Mouse (Mus musculus): Measurements from ENCODE around the gene Sergef.
"Not testable (repeated sequence)": the region's sequence is repeated elsewhere in the genome, so short reads cannot be mapped to it uniquely, and the experiment has no call there.

Sergef gene

GRCm38 (mm10) chr7:46639692-46640031 lies at the start of gene Sergef:
Gene Sergef (minus strand): TSS chr7:46639807.
- DNase-seq (ENCODE audit: low spot score), result peak; percentile 92

GRCm38 (mm10) chr7:46686827-46687226 lies 47.2 kb upstream of the Sergef start:
- DNase-seq (ENCODE audit: low spot score), result no peak

- DNase-seq (ENCODE audit: low spot score), result peak; percentile 54
Measured at GRCm38 (mm10) chr7:46680732-46681131, 41.1 kb upstream of the Sergef start.

- DNase-seq (ENCODE audit: low spot score), result not testable (repeated sequence)
Measured at GRCm38 (mm10) chr7:46679044-46679443, 39.4 kb upstream of the Sergef start.

- DNase-seq (ENCODE audit: low spot score), result no peak
Measured at GRCm38 (mm10) chr7:46678417-46678816, 38.8 kb upstream of the Sergef start.

GRCm38 (mm10) chr7:46676808-46677360 lies 37.3 kb upstream of the Sergef start:
- no peak for DNase-seq (ENCODE audit: low spot score)

- DNase-seq (ENCODE audit: low spot score), result no peak
Measured at GRCm38 (mm10) chr7:46675886-46676285, 36.3 kb upstream of the Sergef start.

- DNase-seq (ENCODE audit: low spot score), result no peak
Measured at GRCm38 (mm10) chr7:46675061-46675460, 35.5 kb upstream of the Sergef start.

GRCm38 (mm10) chr7:46672160-46672672 lies 32.6 kb upstream of the Sergef start, which contains the start of gene Tph1:
Gene Tph1 (minus strand): TSS chr7:46672537.
- no peak for DNase-seq (ENCODE audit: low spot score)

- peak; percentile 51 for DNase-seq (ENCODE audit: low spot score)
Measured at GRCm38 (mm10) chr7:46667256-46667655, 27.6 kb upstream of the Sergef start.

GRCm38 (mm10) chr7:46665236-46665635 lies 25.6 kb upstream of the Sergef start:
- no peak for DNase-seq (ENCODE audit: low spot score)

- no peak for DNase-seq (ENCODE audit: low spot score)
Measured at GRCm38 (mm10) chr7:46661591-46662090, 22.0 kb upstream of the Sergef start.

- DNase-seq (ENCODE audit: low spot score), result no peak
Measured at GRCm38 (mm10) chr7:46652279-46652678, 12.7 kb upstream of the Sergef start.

- DNase-seq (ENCODE audit: low spot score), result not testable (repeated sequence)
Measured at GRCm38 (mm10) chr7:46650231-46650630, 10.6 kb upstream of the Sergef start.

GRCm38 (mm10) chr7:46648431-46649140 lies 9.0 kb upstream of the Sergef start:
- no peak for DNase-seq (ENCODE audit: low spot score)

GRCm38 (mm10) chr7:46643172-46643571 lies 3.6 kb upstream of the Sergef start:
- no peak for DNase-seq (ENCODE audit: low spot score)

- no peak for DNase-seq (ENCODE audit: low spot score)
Measured at GRCm38 (mm10) chr7:46640062-46640461, 455 bp upstream of the Sergef start.

- no peak for DNase-seq (ENCODE audit: low spot score)
Measured at GRCm38 (mm10) chr7:46638889-46639691, 517 bp downstream of the Sergef start.

GRCm38 (mm10) chr7:46628375-46628975 lies 11.1 kb downstream of the Sergef start:
- no peak for DNase-seq (ENCODE audit: low spot score)

- no peak for DNase-seq (ENCODE audit: low spot score)
Measured at GRCm38 (mm10) chr7:46623979-46624378, 15.6 kb downstream of the Sergef start.

GRCm38 (mm10) chr7:46618416-46619110 lies 21.0 kb downstream of the Sergef start:
- DNase-seq (ENCODE audit: low spot score), result peak; percentile 56
